In the genomic region with DNA sequence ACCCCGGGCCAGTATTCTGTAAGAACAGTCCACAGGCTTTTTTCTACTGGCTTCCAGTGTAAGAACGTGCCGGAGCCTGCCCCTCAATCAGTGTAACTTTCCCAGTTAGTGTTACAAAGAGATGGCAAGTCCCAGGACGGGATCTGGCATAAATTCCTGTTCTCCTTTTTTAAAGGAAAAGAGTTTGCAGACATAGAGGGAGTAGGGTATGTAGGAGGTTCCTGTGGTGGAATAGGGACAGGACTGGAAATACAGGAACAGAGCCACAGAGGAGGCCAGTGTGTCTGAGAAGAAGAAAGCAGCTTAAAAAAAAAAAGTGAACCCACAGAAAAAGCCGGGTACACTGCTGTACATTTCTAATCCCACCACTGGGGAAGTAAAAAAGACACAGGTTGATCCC, we compare ENCODE assay signal across 23 mouse cellular contexts. TPM values are rescaled to one million over a fixed set of nuclear protein-coding genes. Genes with fewer than 3 reads are reported as not detected.
DNase-seq lines count a peak whose midpoint lies in the region; ATAC-seq lines count a peak whose summit lies in the region.
"Had no signal": no experiment of that assay in that cellular context is flagged by ENCODE, and none has a peak within 500 bp of the region (broad histone marks: within the 10 kb centered on the region; RNA-seq: fewer than 3 reads in every experiment).

No protein-coding gene starts in this region.

- peaks cover 3% of the 10 kb centered on the region for H3K36me3 ChIP-seq in embryonic facial prominence, embryonic 12.5 days
- H3K36me3 ChIP-seq in embryonic facial prominence, embryonic 10.5 days (replicated peaks) = peaks cover 5% of the 10 kb centered on the region
- H3K36me3 ChIP-seq in midbrain, embryonic 11.5 days (ENCODE audit: control insufficient read depth, insufficient read depth, low read length) = no peaks in the 10 kb centered on the region
- H3K36me3 ChIP-seq in midbrain, embryonic 14.5 days (ENCODE audit: control insufficient read depth, insufficient read depth, low read length) = peaks cover 3% of the 10 kb centered on the region
- H3K36me3 ChIP-seq in limb, embryonic 15.5 days = peaks cover 3% of the 10 kb centered on the region
- peaks cover 6% of the 10 kb centered on the region; the same call in 1 of the 2 replicates for H3K36me3 ChIP-seq in kidney, embryonic 15.5 days
- H3K36me3 ChIP-seq: G1E; heart, embryonic 13.5 days had no signal

- WGBS in embryonic facial prominence, embryonic 12.5 days = 52% methylated on average over 5 of the region's 5 CpGs
- WGBS in embryonic facial prominence, embryonic 10.5 days = 72% methylated on average over 5 of the region's 5 CpGs
- 76% methylated on average over 5 of the region's 5 CpGs for WGBS in midbrain, embryonic 11.5 days
- WGBS in midbrain, embryonic 14.5 days = 79% methylated on average over 5 of the region's 5 CpGs
- WGBS in limb, embryonic 15.5 days = 30% methylated on average over 5 of the region's 5 CpGs
- 66% methylated on average over 5 of the region's 5 CpGs for WGBS in kidney, embryonic 15.5 days

- H3K9me3 ChIP-seq in embryonic facial prominence, embryonic 12.5 days = no peaks in the 10 kb centered on the region
- no peaks in the 10 kb centered on the region for H3K9me3 ChIP-seq in embryonic facial prominence, embryonic 10.5 days
- H3K9me3 ChIP-seq in midbrain, embryonic 11.5 days (ENCODE audit: control insufficient read depth, low read length) = no peaks in the 10 kb centered on the region
- H3K9me3 ChIP-seq in midbrain, embryonic 14.5 days (ENCODE audit: control insufficient read depth, low read length) = no peaks in the 10 kb centered on the region
- H3K9me3 ChIP-seq in limb, embryonic 15.5 days = no peaks in the 10 kb centered on the region
- no peaks in the 10 kb centered on the region for H3K9me3 ChIP-seq in kidney, embryonic 15.5 days (replicated peaks)
- H3K9me3 ChIP-seq: forebrain, embryonic 13.5 days; G1E; heart, embryonic 13.5 days; hindbrain, embryonic 12.5 days had no signal

- no peak overlapping the region for H3K4me3 ChIP-seq in embryonic facial prominence, embryonic 12.5 days
- no peak overlapping the region for H3K4me3 ChIP-seq in embryonic facial prominence, embryonic 10.5 days
- no peak overlapping the region for H3K4me3 ChIP-seq in midbrain, embryonic 11.5 days (ENCODE audit: low read depth, low read length)
- H3K4me3 ChIP-seq in midbrain, embryonic 14.5 days (replicated peaks; ENCODE audit: low read depth, low read length) = no peak overlapping the region
- no peak overlapping the region for H3K4me3 ChIP-seq in limb, embryonic 15.5 days
- no peak overlapping the region for H3K4me3 ChIP-seq in kidney, embryonic 15.5 days (replicated peaks)
- H3K4me3 ChIP-seq: forebrain, embryonic 13.5 days; heart, embryonic 13.5 days; hindbrain, embryonic 12.5 days had no signal

- 0 out of 2 replicates have a peak overlapping the region, but pooled peaks have one; percentile 3 for H3K27ac ChIP-seq in embryonic facial prominence, embryonic 12.5 days
- no peak overlapping the region for H3K27ac ChIP-seq in embryonic facial prominence, embryonic 10.5 days (replicated peaks)
- H3K27ac ChIP-seq in midbrain, embryonic 11.5 days (ENCODE audit: low read depth, low read length) = no peak overlapping the region
- H3K27ac ChIP-seq in midbrain, embryonic 14.5 days (replicated peaks; ENCODE audit: low read depth, low read length) = no peak overlapping the region
- H3K27ac ChIP-seq in limb, embryonic 15.5 days = peak overlapping the region; percentile 3; the same call in 1 of the 2 replicates
- no peak overlapping the region for H3K27ac ChIP-seq in kidney, embryonic 15.5 days
- H3K27ac ChIP-seq: forebrain, embryonic 13.5 days; heart, embryonic 13.5 days; hindbrain, embryonic 12.5 days; hindbrain, postnatal 0 days had no signal

- DNase-seq in embryonic facial prominence, embryonic 10.5 days (ENCODE audit: low spot score) = no peak
- peak; percentile 60 for DNase-seq in midbrain, embryonic 11.5 days (ENCODE audit: low spot score, missing footprints)
- DNase-seq in midbrain, embryonic 14.5 days = no peak
- DNase-seq in adrenal gland, postnatal 4 days (ENCODE audit: low spot score in 2 of 2) = no peak
- DNase-seq: adrenal gland, adult 8-10 months; adrenal gland, postnatal 36 days; B cell, adult 2 months; cerebellum, adult 11 months; cerebellum, adult 8-10 months; cerebellum, postnatal 14 days; embryo, embryonic 11 days; forebrain, postnatal 0 days; heart, postnatal 4 days had no signal

- no peaks in the 10 kb centered on the region for H3K27me3 ChIP-seq in embryonic facial prominence, embryonic 12.5 days
- peaks cover 15% of the 10 kb centered on the region; the same call in 1 of the 2 replicates for H3K27me3 ChIP-seq in embryonic facial prominence, embryonic 10.5 days (replicated peaks; ENCODE audit: low read depth, poor library complexity, severe bottlenecking)
- peaks cover 31% of the 10 kb centered on the region for H3K27me3 ChIP-seq in midbrain, embryonic 11.5 days (ENCODE audit: control insufficient read depth, insufficient read depth, low read length)
- no peaks in the 10 kb centered on the region for H3K27me3 ChIP-seq in midbrain, embryonic 14.5 days (ENCODE audit: control insufficient read depth, insufficient read depth, low read length)
- no peaks in the 10 kb centered on the region for H3K27me3 ChIP-seq in limb, embryonic 15.5 days
- H3K27me3 ChIP-seq in kidney, embryonic 15.5 days = no peaks in the 10 kb centered on the region
- H3K27me3 ChIP-seq: forebrain, embryonic 13.5 days; heart, embryonic 13.5 days; hindbrain, embryonic 12.5 days had no signal

- H3K4me1 ChIP-seq in embryonic facial prominence, embryonic 12.5 days = peaks cover 33% of the 10 kb centered on the region
- peaks cover 44% of the 10 kb centered on the region for H3K4me1 ChIP-seq in embryonic facial prominence, embryonic 10.5 days
- peaks cover 3% of the 10 kb centered on the region; the same call in 1 of the 2 replicates for H3K4me1 ChIP-seq in midbrain, embryonic 11.5 days (ENCODE audit: control insufficient read depth, insufficient read depth, low read length)
- peaks cover 14% of the 10 kb centered on the region; the same call in 1 of the 2 replicates for H3K4me1 ChIP-seq in midbrain, embryonic 14.5 days (ENCODE audit: control insufficient read depth, insufficient read depth, low read length)
- H3K4me1 ChIP-seq in limb, embryonic 15.5 days = peaks cover 44% of the 10 kb centered on the region
- peaks cover 54% of the 10 kb centered on the region for H3K4me1 ChIP-seq in kidney, embryonic 15.5 days

- H3K4me2 ChIP-seq in embryonic facial prominence, embryonic 12.5 days (replicated peaks) = no peak overlapping the region
- H3K4me2 ChIP-seq in midbrain, embryonic 11.5 days = no peak overlapping the region
- no peak overlapping the region for H3K4me2 ChIP-seq in midbrain, embryonic 14.5 days (ENCODE audit: low read length)
- no peak overlapping the region for H3K4me2 ChIP-seq in limb, embryonic 15.5 days
- no peak overlapping the region for H3K4me2 ChIP-seq in kidney, embryonic 15.5 days
- H3K4me2 ChIP-seq: forebrain, embryonic 13.5 days; heart, embryonic 13.5 days; hindbrain, embryonic 12.5 days had no signal

- H3K9ac ChIP-seq in embryonic facial prominence, embryonic 12.5 days = no peak overlapping the region
- no peak overlapping the region for H3K9ac ChIP-seq in midbrain, embryonic 11.5 days (ENCODE audit: low read length)
- no peak overlapping the region for H3K9ac ChIP-seq in midbrain, embryonic 14.5 days (replicated peaks; ENCODE audit: low read length)
- no peak overlapping the region for H3K9ac ChIP-seq in limb, embryonic 15.5 days
- no peak overlapping the region for H3K9ac ChIP-seq in kidney, embryonic 15.5 days
- H3K9ac ChIP-seq: forebrain, embryonic 13.5 days; forebrain, postnatal 0 days; heart, embryonic 13.5 days; hindbrain, embryonic 12.5 days had no signal

- no peak for ATAC-seq in embryonic facial prominence, embryonic 12.5 days (ENCODE audit: insufficient number of reproducible peaks, insufficient read depth, low FRiP score, low TSS enrichment)
- no peak for ATAC-seq in midbrain, embryonic 11.5 days (ENCODE audit: low FRiP score)
- ATAC-seq in midbrain, embryonic 14.5 days (ENCODE audit: low FRiP score, low TSS enrichment) = no peak
- ATAC-seq in limb, embryonic 15.5 days (ENCODE audit: insufficient number of reproducible peaks, low FRiP score, low TSS enrichment, low read depth) = no peak
- no peak for ATAC-seq in erythroid progenitor cell, adult 5-6 weeks (replicated peaks; ENCODE audit: low FRiP score, poor library complexity, severe bottlenecking)
- no peak for ATAC-seq in kidney, embryonic 15.5 days (replicated peaks; ENCODE audit: low FRiP score)
- ATAC-seq: CD4-positive, CD25-positive, alpha-beta regulatory T cell, adult 4 months; forebrain, embryonic 13.5 days; forebrain, postnatal 0 days; hindbrain, postnatal 0 days had no signal

RNA-seq across cellular contexts. Expression of gene D630045J12Rik, which starts 52.3 kb away (rescaled TPM):
- 8.7 and 9.7 TPM in 2 replicates for polyA plus RNA-seq in embryonic facial prominence, embryonic 12.5 days (2016; fragmentation: Nextera tagmentation; extraction: Ambion mirVana)
- 7.4 and 8.1 TPM in 2 replicates for polyA plus RNA-seq in embryonic facial prominence, embryonic 10.5 days (2016; fragmentation: Nextera tagmentation; extraction: Ambion mirVana)
- polyA plus RNA-seq in midbrain, embryonic 11.5 days (2014; fragmentation: Nextera tagmentation; extraction: Ambion mirVana) = 9.7 and 10.1 TPM in 2 replicates
- polyA plus RNA-seq in midbrain, embryonic 14.5 days (2014; fragmentation: Nextera tagmentation; extraction: Ambion mirVana) = 19.6 and 21.5 TPM in 2 replicates
- polyA plus RNA-seq in limb, embryonic 15.5 days (2015; fragmentation: Nextera tagmentation; extraction: Ambion mirVana) = 3.9 and 4.9 TPM in 2 replicates
- total RNA-seq in erythroid progenitor cell, adult 5-6 weeks (2015; ENCODE audit: low replicate concordance) = 0.72 TPM in 1 of 2 replicates, not detected in the other
- total RNA-seq in erythroid progenitor cell, adult 5-6 weeks (2017; ENCODE audit: low replicate concordance) = 0.13 TPM in 1 of 2 replicates, not detected in the other
- 10 to 100 TPM in 1 of 2 experiments, 1 to 10 TPM in 1; 9.1 to 12.2 TPM for total RNA-seq in adrenal gland, postnatal 4 days (2021)
- 6.7 and 7.8 TPM in 2 replicates for polyA plus RNA-seq in kidney, embryonic 15.5 days (2015; fragmentation: Nextera tagmentation; extraction: Ambion mirVana)

Comparison
In these comparisons a context has a peak if more than half of its experiments do, and no peak if none do; other contexts are left out.
1. H3K27ac ChIP-seq: peak in embryonic facial prominence, embryonic 12.5 days (single experiment) and limb, embryonic 15.5 days (single experiment); none in embryonic facial prominence, embryonic 10.5 days (single experiment), midbrain, embryonic 11.5 days (single experiment), midbrain, embryonic 14.5 days (single experiment) and kidney, embryonic 15.5 days (single experiment).